Mouse (Mus musculus) CH12.LX (cell line): Measurements from ENCODE around the gene Ptprcap. TPM values are rescaled to one million over a fixed set of nuclear protein-coding genes. Genes with fewer than 3 reads are reported as not detected.
A peak's percentile ranks its signal among the peaks of the same experiment; 100 is the strongest.

ENCODE experiments used
- DNase-seq: peaks from one replicate; pipeline ENCODE4 v3.0.0-alpha.2; 2013; ENCODE audit errors: extremely low read depth
- H3K27ac ChIP-seq: 2 replicates; pipeline ENCODE4 v1.5.1; 2012; ENCODE audit warnings: low read depth, mild to moderate bottlenecking, control low read depth, moderate library complexity; ENCODE audit not compliant: insufficient read depth
- H3K27me3 ChIP-seq: replicated peaks from 2 replicates; pipeline ENCODE3; 2012; ENCODE audit warnings: inconsistent platforms
- H3K36me3 ChIP-seq, 2 experiments: replicated peaks in 1 of 2; 2 replicates each; pipeline versions ENCODE3 to v1.6.1; 2012; ENCODE audit warnings: inconsistent platforms in 1 of 2, low read length in 1 of 2, mild to moderate bottlenecking in 1 of 2, mixed read lengths in 1 of 2, moderate library complexity in 1 of 2; ENCODE audit not compliant: control insufficient read depth in 1 of 2, insufficient read depth in 1 of 2
- H3K4me1 ChIP-seq, 2 experiments: 2 replicates each; pipeline ENCODE4 v1.6.1; 2012; ENCODE audit warnings: inconsistent platforms in 1 of 2, moderate library complexity in 1 of 2; ENCODE audit not compliant: insufficient read depth in 2 of 2, control insufficient read depth in 1 of 2
- H3K4me2 ChIP-seq: 2 replicates; pipeline ENCODE4 v1.6.1; 2012; ENCODE audit warnings: low read depth, mild to moderate bottlenecking, control low read depth; ENCODE audit not compliant: poor library complexity, insufficient read depth, severe bottlenecking
- H3K4me3 ChIP-seq, 3 experiments: fragments of 150-350 bp in 1 of 3; sonication (generic) in 1 of 3; replicated peaks in 1 of 3; 2 replicates each; pipeline versions ENCODE3 to v1.5.1; 2011 to 2012; ENCODE audit warnings: low read depth in 2 of 3, low read length in 2 of 3, mild to moderate bottlenecking in 2 of 3, moderate library complexity in 2 of 3, control low read depth in 1 of 3, improper control_type of control experiment in 1 of 3, inconsistent platforms in 1 of 3, mixed read lengths in 1 of 3; ENCODE audit not compliant: poor library complexity in 1 of 3
- H3K79me2 ChIP-seq: replicated peaks from 2 replicates; pipeline ENCODE4 v1.6.1; 2012; ENCODE audit warnings: mild to moderate bottlenecking, moderate library complexity; ENCODE audit not compliant: control insufficient read depth, poor library complexity, insufficient read depth, severe bottlenecking; ENCODE audit errors: extremely low read depth
- H3K9ac ChIP-seq: 2 replicates; pipeline ENCODE4 v1.6.1; 2012; ENCODE audit warnings: low read depth, mild to moderate bottlenecking, control low read depth, moderate library complexity; ENCODE audit not compliant: insufficient read depth
- H3K9me3 ChIP-seq: replicated peaks from 2 replicates; pipeline ENCODE3; 2012; ENCODE audit warnings: low read length, inconsistent platforms, mixed read lengths
- CHD1 ChIP-seq: IDR thresholded peaks from 2 replicates; pipeline ENCODE4 v1.6.1; 2012; ENCODE audit warnings: low read depth, low read length, improper control_type of control experiment, inconsistent platforms
- CHD2 ChIP-seq: IDR thresholded peaks from 2 replicates; pipeline ENCODE4 v1.6.1; 2011; ENCODE audit warnings: low read length, improper control_type of control experiment
- CTCF ChIP-seq, 2 experiments: IDR thresholded peaks in 1 of 2; conservative IDR thresholded peaks in 1 of 2; 2 replicates each; pipeline ENCODE4 v1.5.1; 2011 to 2012; ENCODE audit warnings: low read depth in 2 of 2, low read length in 2 of 2, improper control_type of control experiment in 1 of 2, inconsistent platforms in 1 of 2, mild to moderate bottlenecking in 1 of 2, moderate library complexity in 1 of 2
- E2F4 ChIP-seq: IDR thresholded peaks from 2 replicates; pipeline ENCODE4 v1.6.1; 2011; ENCODE audit warnings: low read depth, low read length, improper control_type of control experiment; ENCODE audit not compliant: insufficient replicate concordance
- EP300 ChIP-seq: IDR thresholded peaks from 2 replicates; pipeline ENCODE4 v1.6.1; 2011; ENCODE audit warnings: low read length, improper control_type of control experiment
- ETS1 ChIP-seq: conservative IDR thresholded peaks from 2 replicates; pipeline ENCODE4 v1.6.1; 2012; ENCODE audit warnings: low read depth, mild to moderate bottlenecking, inconsistent platforms, low read length, improper control_type of control experiment, moderate library complexity
- HCFC1 ChIP-seq: IDR thresholded peaks from 2 replicates; pipeline ENCODE4 v1.6.1; 2012; ENCODE audit warnings: low read depth, mild to moderate bottlenecking, inconsistent platforms, low read length, improper control_type of control experiment
- JUN ChIP-seq: IDR thresholded peaks from 2 replicates; pipeline ENCODE4 v1.6.1; 2011; ENCODE audit warnings: low read depth, mild to moderate bottlenecking, low read length, improper control_type of control experiment, moderate library complexity; ENCODE audit not compliant: insufficient read depth
- KAT2A ChIP-seq: IDR thresholded peaks from 2 replicates; pipeline ENCODE4 v1.6.1; 2012; ENCODE audit warnings: low read length, improper control_type of control experiment, inconsistent platforms; ENCODE audit not compliant: insufficient replicate concordance
- MAFK ChIP-seq: IDR thresholded peaks from 2 replicates; pipeline ENCODE4 v1.6.1; 2011; ENCODE audit warnings: low read length, improper control_type of control experiment; ENCODE audit not compliant: insufficient replicate concordance
- MAX ChIP-seq: IDR thresholded peaks from 2 replicates; pipeline ENCODE4 v1.6.1; 2011; ENCODE audit warnings: low read length, improper control_type of control experiment
- MXI1 ChIP-seq: IDR thresholded peaks from 2 replicates; pipeline ENCODE4 v1.6.1; 2011; ENCODE audit warnings: mild to moderate bottlenecking, low read depth, low read length, improper control_type of control experiment
- NELFE ChIP-seq: IDR thresholded peaks from 2 replicates; pipeline ENCODE4 v1.6.1; 2011; ENCODE audit warnings: low read depth, low read length, improper control_type of control experiment
- NRF1 ChIP-seq: IDR thresholded peaks from 2 replicates; pipeline ENCODE4 v1.6.1; 2014; ENCODE audit warnings: low read depth, mild to moderate bottlenecking, inconsistent platforms, low read length, improper control_type of control experiment, moderate library complexity
- POLR2AphosphoS2 ChIP-seq: IDR thresholded peaks from 2 replicates; pipeline ENCODE4 v1.6.1; 2011; ENCODE audit warnings: low read depth, low read length, improper control_type of control experiment
- RAD21 ChIP-seq: IDR thresholded peaks from 2 replicates; pipeline ENCODE4 v1.6.1; 2011; ENCODE audit warnings: low read depth, mild to moderate bottlenecking, low read length, improper control_type of control experiment, moderate library complexity
- RCOR1 ChIP-seq: conservative IDR thresholded peaks from 2 replicates; pipeline ENCODE4 v1.6.1; 2012; ENCODE audit warnings: low read depth, mild to moderate bottlenecking, inconsistent platforms, low read length, improper control_type of control experiment
- SIN3A ChIP-seq: IDR thresholded peaks from 2 replicates; pipeline ENCODE4 v1.6.1; 2012; ENCODE audit warnings: low read length, improper control_type of control experiment, inconsistent platforms
- SMC3 ChIP-seq: IDR thresholded peaks from 2 replicates; pipeline ENCODE4 v1.6.1; 2011; ENCODE audit warnings: low read depth, low read length, improper control_type of control experiment
- TCF12 ChIP-seq: IDR thresholded peaks from 2 replicates; pipeline ENCODE4 v1.6.1; 2014; ENCODE audit warnings: low read depth, mild to moderate bottlenecking, inconsistent platforms, low read length, improper control_type of control experiment
- UBTF ChIP-seq: IDR thresholded peaks from 2 replicates; pipeline ENCODE4 v1.6.1; 2012; ENCODE audit warnings: low read depth, mild to moderate bottlenecking, inconsistent platforms, low read length, improper control_type of control experiment, moderate library complexity
- ZC3H11A ChIP-seq: IDR thresholded peaks from 2 replicates; pipeline ENCODE4 v1.6.1; 2012; ENCODE audit warnings: low read depth, mild to moderate bottlenecking, inconsistent platforms, low read length, improper control_type of control experiment
- ZKSCAN1 ChIP-seq: IDR thresholded peaks from 2 replicates; pipeline ENCODE4 v1.6.1; 2012; ENCODE audit warnings: low read depth, inconsistent platforms, low read length, improper control_type of control experiment, borderline replicate concordance
- ZNF384 ChIP-seq: IDR thresholded peaks from 2 replicates; pipeline ENCODE4 v1.6.1; 2012; ENCODE audit warnings: low read depth, low read length, improper control_type of control experiment, inconsistent platforms
- dilution Hi-C: fragments of 300-500 bp; cut with MboI; formaldehyde crosslinking; loops from 2 replicates; pipeline ENCODE4 v1.14.3; 2020; ENCODE audit warnings: low sequenced_read_pairs; ENCODE audit not compliant: extremely low pct_unique_long_range_greater_than_20kb, extremely low pct_ligation_motif_present
- in situ Hi-C: fragments of 300-500 bp; cut with MboI; formaldehyde crosslinking; loops from 3 replicates; pipeline ENCODE4 v1.14.3; 2019; ENCODE audit warnings: low sequenced_read_pairs, low pct_ligation_motif_present, low pct_unique_long_range_greater_than_20kb, mixed read lengths
- polyA plus RNA-seq: library from polyadenylated mRNA; unstranded; fragments of >175 nt; gene quantifications from 2 replicates; pipeline ENCODE4 v1.2.1, GENCODE M21; 2012; ENCODE audit warnings: low read depth; ENCODE audit not compliant: insufficient read length
- total RNA-seq, 2 experiments: library from RNA; depleted of rRNA; stranded (reverse); fragments of 300-350 nt in 1 of 2; fragments of >200 nt in 1 of 2; gene quantifications; 2 replicates each; pipeline ENCODE4 v1.2.3; 2012 to 2014

Ptprcap gene
- total and polyA plus RNA-seq, 3 experiments: 343 to 447 (median 438) TPM

- in situ Hi-C loops (no loop called here), dilution Hi-C loops (no loop called here)
- Histone ChIP-seq H3K27ac (no peak overlapping the region), H3K4me3 (no peak overlapping the region), H3K4me1 (peaks cover 17 to 72% of the 10 kb centered on the region in 2 experiments), H3K4me2 (no peak overlapping the region), H3K9me3 (no peaks in the 10 kb centered on the region), H3K36me3 (peaks cover 29 to 46% of the 10 kb centered on the region in 2 experiments), H3K9ac (no peak overlapping the region), H3K27me3 (no peaks in the 10 kb centered on the region), H3K79me2 (0 out of 2 replicates have a peak, but pooled peaks cover 2% of the 10 kb centered on the region)
- DNase-seq: no peak
- TF ChIP-seq JUN (no peak), HCFC1 (no peak), POLR2AphosphoS2 (no peak), ZC3H11A (no peak), CHD1 (no peak), ETS1 (no peak), SIN3A (no peak), MAX (no peak), NRF1 (no peak), E2F4 (no peak), MXI1 (no peak), NELFE (no peak), KAT2A (no peak), TCF12 (no peak), RCOR1 (no peak), SMC3 (no peak), ZNF384 (no peak), ZKSCAN1 (no peak), CTCF (conservative IDR thresholded peaks at IDR 0.05 in 1 of 2, IDR thresholded peaks at IDR 0.05 in 1 of 2; ENCODE audit: low read depth in 2 of 2, low read length in 2 of 2) (no peak), MAFK (no peak)
These were observed 33.5 kb upstream of the Ptprcap start for GRCm38 (mm10) chr19:4119716-4120487.

- H3K27me3 ChIP-seq: no peaks in the 10 kb centered on the region
- in situ Hi-C loops (no loop called here), dilution Hi-C loops (no loop called here)
- TF ChIP-seq CTCF (conservative IDR thresholded peaks at IDR 0.05 in 1 of 2, IDR thresholded peaks at IDR 0.05 in 1 of 2; ENCODE audit: low read depth in 2 of 2, low read length in 2 of 2) (no peak), UBTF (no peak), EP300 (no peak), HCFC1 (no peak), POLR2AphosphoS2 (no peak), NELFE (no peak), CHD2 (no peak), SMC3 (no peak), RAD21 (no peak), SIN3A (no peak)
- 0 out of 2 replicates have a peak, but pooled peaks cover 2% of the 10 kb centered on the region for H3K79me2 ChIP-seq
- peak overlapping the region; percentile 21; the same call in 1 of the 2 replicates for H3K4me2 ChIP-seq
- no peaks in the 10 kb centered on the region for H3K9me3 ChIP-seq
- no peak overlapping the region for H3K27ac ChIP-seq
- H3K9ac ChIP-seq: no peak overlapping the region
- peak overlapping the region in 1 of 3 experiments; percentile 49 for H3K4me3 ChIP-seq
- H3K36me3 ChIP-seq: peaks cover 23 to 40% of the 10 kb centered on the region in 2 experiments
- DNase-seq: no peak
- peaks cover 17 to 72% of the 10 kb centered on the region in 2 experiments for H3K4me1 ChIP-seq
These were observed 32.9 kb upstream of the Ptprcap start for GRCm38 (mm10) chr19:4120496-4120895.
